Mouse (Mus musculus) heart, embryonic 14.5 days (tissue): ENCODE data around the gene Proser3. TPM values are rescaled to one million over a fixed set of nuclear protein-coding genes. Genes with fewer than 3 reads are reported as not detected.

Experiments used
- ATAC-seq: fragments of 200-750 bp; cut with Nextera tagmentation; 2 replicates; pipeline ENCODE4 v1.8.0; 2017; ENCODE audit warnings: low read depth, moderate TSS enrichment; ENCODE audit not compliant: insufficient number of reproducible peaks, insufficient read depth, low FRiP score
- H3K27ac ChIP-seq, 2 experiments: fragments of 200-500 bp in 1 of 2; fragments of 300-500 bp in 1 of 2; sonication (generic) in 1 of 2; replicated peaks in 1 of 2; 2 replicates each; pipeline ENCODE4 v1.5.1; 2012 to 2014; ENCODE audit warnings: low read depth in 2 of 2, low read length in 2 of 2, control low read depth in 1 of 2, mild to moderate bottlenecking in 1 of 2, mixed read lengths in 1 of 2; ENCODE audit not compliant: control insufficient read depth in 1 of 2, insufficient read depth in 1 of 2
- H3K27me3 ChIP-seq: fragments of 300-500 bp; sonication (generic); 2 replicates; pipeline ENCODE4 v1.6.1; 2014; ENCODE audit warnings: mild to moderate bottlenecking, low read length, control low read depth; ENCODE audit not compliant: control insufficient read depth, insufficient read depth
- H3K36me3 ChIP-seq: fragments of 300-500 bp; sonication (generic); 2 replicates; pipeline ENCODE4 v1.6.1; 2014; ENCODE audit warnings: mild to moderate bottlenecking, control low read depth, low read length, mixed read lengths; ENCODE audit not compliant: control insufficient read depth, insufficient read depth
- H3K4me1 ChIP-seq, 2 experiments: fragments of 200-500 bp in 1 of 2; fragments of 300-500 bp in 1 of 2; sonication (generic) in 1 of 2; 2 replicates each; pipeline ENCODE4 v1.6.1; 2012 to 2014; ENCODE audit warnings: low read length in 2 of 2, control low read depth in 1 of 2, mixed read lengths in 1 of 2; ENCODE audit not compliant: control insufficient read depth in 2 of 2, insufficient read depth in 2 of 2
- H3K4me2 ChIP-seq: fragments of 300-500 bp; sonication (generic); 2 replicates; pipeline ENCODE4 v1.6.1; 2014; ENCODE audit warnings: mild to moderate bottlenecking, low read length
- H3K4me3 ChIP-seq, 2 experiments: fragments of 200-500 bp in 1 of 2; fragments of 300-500 bp in 1 of 2; sonication (generic) in 1 of 2; 2 replicates each; pipeline ENCODE4 v1.5.1; 2012 to 2014; ENCODE audit warnings: low read length in 2 of 2, mild to moderate bottlenecking in 2 of 2, control low read depth in 1 of 2, low read depth in 1 of 2, moderate library complexity in 1 of 2; ENCODE audit not compliant: control insufficient read depth in 1 of 2, insufficient read depth in 1 of 2
- H3K9ac ChIP-seq: fragments of 300-500 bp; sonication (generic); 2 replicates; pipeline ENCODE4 v1.6.1; 2014; ENCODE audit warnings: mild to moderate bottlenecking, low read length
- H3K9me3 ChIP-seq: fragments of 300-500 bp; sonication (generic); 2 replicates; pipeline ENCODE4 v1.6.1; 2016; ENCODE audit warnings: low read length, control low read depth; ENCODE audit not compliant: control insufficient read depth
- WGBS: fragments of 180-500 bp; shearing (Covaris S2); extraction: QIAGEN DNeasy Blood & Tissue Kit; methylation state at CpG from one replicate; pipeline ENCODE4 v1.1.7; 2014; 5-methylcytosine and 5-hydroxymethylcytosine counted together
- polyA plus RNA-seq: library from polyadenylated mRNA; unstranded; fragments of >200 nt; fragmentation: Nextera tagmentation; extraction: Ambion mirVana; gene quantifications from 2 replicates; pipeline ENCODE4 v1.2.1, GENCODE M21; 2014

The Proser3 gene
- polyA plus RNA-seq, 1 experiment from 2014 or later, result 11.6 TPM

- ATAC-seq, result no peak
- peak overlapping the region; percentile 64 for H3K9ac ChIP-seq
- 63% methylated on average over 2 of the region's 2 CpGs for WGBS
- H3K4me1 ChIP-seq, result peaks cover 5 to 17% of the 10 kb centered on the region in 2 experiments
- 0 out of 4 replicates have a peak overlapping the region, but pooled peaks of 1 of the 2 experiments have one; percentile 56 for H3K27ac ChIP-seq
- H3K9me3 ChIP-seq, result no peaks in the 10 kb centered on the region
- H3K4me3 ChIP-seq, result peak overlapping the region in 1 of 2 experiments; percentile 69; a peak in 2 of 4 replicates
- H3K36me3 ChIP-seq, result peaks cover 35% of the 10 kb centered on the region
- peak overlapping the region; percentile 88 for H3K4me2 ChIP-seq
- no peaks in the 10 kb centered on the region for H3K27me3 ChIP-seq
Measured at GRCm38 (mm10) chr7:30560296-30560695, 8.2 kb upstream of the Proser3 start.

- peak; percentile 80 for ATAC-seq
- Histone ChIP-seq H3K9me3 (no peaks in the 10 kb centered on the region), H3K4me2 (peak within 1 kb of the TSS; percentile 88), H3K9ac (peak within 1 kb of the TSS; percentile 85), H3K36me3 (peaks cover 35% of the 10 kb centered on the region), H3K4me3 (peak within 1 kb of the TSS; percentile 65 to 69), H3K27ac (peak within 1 kb of the TSS in 1 of 2 experiments; percentile 56; a peak in 2 of 4 replicates), H3K27me3 (no peaks in the 10 kb centered on the region), H3K4me1 (peaks cover 5 to 17% of the 10 kb centered on the region in 2 experiments)
- under 1% methylated on average over 20 of the region's 20 CpGs for WGBS
Measured at GRCm38 (mm10) chr7:30559443-30559954, 7.4 kb upstream of the Proser3 start, which contains the start of gene Lin37. Gene Lin37 (minus strand): TSS chr7:30559838.

- Histone ChIP-seq H3K27me3 (no peaks in the 10 kb centered on the region), H3K36me3 (peaks cover 34% of the 10 kb centered on the region), H3K4me3 (peak overlapping the region; percentile 65 to 69), H3K4me2 (peak overlapping the region; percentile 88), H3K9ac (peak overlapping the region; percentile 85), H3K9me3 (no peaks in the 10 kb centered on the region), H3K27ac (peak overlapping the region in 1 of 2 experiments; percentile 51; a peak in 2 of 4 replicates), H3K4me1 (peaks cover 4 to 20% of the 10 kb centered on the region in 2 experiments)
- no peak for ATAC-seq
- 14% methylated on average over 12 of the region's 12 CpGs for WGBS
Measured at GRCm38 (mm10) chr7:30558656-30559442, 6.8 kb upstream of the Proser3 start.

GRCm38 (mm10) chr7:30557901-30558514 lies 5.9 kb upstream of the Proser3 start:
- Histone ChIP-seq H3K4me1 (peaks cover 8 to 28% of the 10 kb centered on the region in 2 experiments), H3K27me3 (no peaks in the 10 kb centered on the region), H3K9ac (peak overlapping the region; percentile 85; the same call in 1 of the 2 replicates), H3K9me3 (no peaks in the 10 kb centered on the region), H3K36me3 (peaks cover 34% of the 10 kb centered on the region), H3K27ac (no peak overlapping the region), H3K4me2 (peak overlapping the region; percentile 88), H3K4me3 (peak overlapping the region in 1 of 2 experiments; percentile 69; a peak in 1 of 4 replicates)
- 90% methylated on average over 13 of the region's 13 CpGs for WGBS
- no peak for ATAC-seq

GRCm38 (mm10) chr7:30556894-30557536 lies 4.9 kb upstream of the Proser3 start:
- Histone ChIP-seq H3K4me3 (no peak overlapping the region), H3K36me3 (peaks cover 34% of the 10 kb centered on the region), H3K27ac (no peak overlapping the region), H3K4me2 (no peak overlapping the region), H3K9ac (no peak overlapping the region), H3K4me1 (peaks cover 10 to 31% of the 10 kb centered on the region in 2 experiments), H3K9me3 (no peaks in the 10 kb centered on the region), H3K27me3 (no peaks in the 10 kb centered on the region)
- 94% methylated on average over 18 of the region's 18 CpGs for WGBS
- ATAC-seq, result no peak

- Histone ChIP-seq H3K9ac (peak overlapping the region; percentile 89), H3K36me3 (peaks cover 36% of the 10 kb centered on the region), H3K9me3 (no peaks in the 10 kb centered on the region), H3K4me1 (peaks cover 10 to 27% of the 10 kb centered on the region in 2 experiments), H3K27me3 (no peaks in the 10 kb centered on the region), H3K4me2 (peak overlapping the region; percentile 86), H3K27ac (peak overlapping the region in 1 of 2 experiments; percentile 98; a peak in 2 of 4 replicates), H3K4me3 (peak overlapping the region; percentile 67 to 73)
- no peak for ATAC-seq
- 84% methylated on average over 22 of the region's 22 CpGs for WGBS
Measured at GRCm38 (mm10) chr7:30553810-30554584, 1.9 kb upstream of the Proser3 start.
